Mouse (Mus musculus) 416B (cell line): ENCODE data around the gene Grid1.

Experiments
- DNase-seq: peaks from one replicate; pipeline ENCODE4 v3.0.0; 2011; ENCODE audit warnings: low read depth

Grid1 gene

DNA sequence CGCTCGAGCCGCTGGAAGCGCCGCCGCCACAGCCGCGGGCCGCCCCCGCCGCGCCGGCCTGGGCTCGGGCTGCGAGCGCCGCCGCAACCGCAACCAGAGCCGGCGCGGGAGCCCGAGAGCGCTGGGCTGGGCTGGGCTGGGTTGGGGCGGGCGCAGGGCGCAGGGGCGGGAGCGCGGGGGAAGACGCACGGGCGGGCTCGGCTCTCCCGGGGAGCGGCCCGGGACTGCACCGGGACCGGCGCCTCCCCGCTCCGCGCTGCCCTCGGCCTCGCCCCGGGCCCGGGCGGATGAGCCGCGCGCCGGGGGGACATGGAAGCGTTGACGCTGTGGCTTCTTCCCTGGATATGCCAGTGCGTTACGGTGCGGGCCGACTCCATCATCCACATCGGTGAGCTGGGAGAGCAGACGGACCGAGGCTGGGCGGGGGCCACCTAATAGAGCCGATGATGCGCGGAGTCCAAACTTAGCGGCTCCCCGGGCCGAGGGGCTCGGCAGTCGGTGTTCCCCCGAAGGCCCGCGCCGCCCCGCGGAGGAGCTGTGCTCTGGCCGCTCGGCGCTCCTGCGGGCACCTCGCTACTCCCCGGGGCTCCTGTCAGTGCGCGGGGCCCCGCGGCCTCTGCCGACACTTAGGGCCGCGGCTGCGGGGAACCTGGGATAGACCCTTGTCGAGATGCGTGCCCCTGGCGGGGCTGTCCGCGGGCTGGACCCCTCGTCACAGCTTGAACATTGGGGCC lies at the start of gene Grid1:
Gene Grid1, plus strand, starts transcription at position 190 of the 734 bp plus-strand sequence.
- DNase-seq: no peak

DNA sequence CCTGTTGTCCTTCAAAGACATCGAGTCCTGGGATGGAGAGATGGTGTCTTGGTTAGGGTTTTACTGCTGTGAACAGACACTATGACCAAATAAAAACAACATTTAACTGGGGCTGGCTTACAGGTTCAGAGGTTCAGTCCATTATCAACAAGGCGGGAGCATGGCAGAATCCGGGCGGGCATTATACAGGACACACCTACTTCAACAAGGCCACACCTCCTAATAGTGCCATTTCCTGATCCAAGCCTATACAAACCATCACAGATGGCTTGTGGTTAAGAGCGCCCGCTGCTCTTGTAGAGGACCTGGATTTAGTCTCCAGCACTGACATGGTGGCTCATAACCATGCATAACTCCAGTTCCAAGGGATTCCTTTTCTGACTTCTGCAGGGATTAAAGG lies 49.4 kb upstream of the Grid1 start:
- DNase-seq: peak; percentile 54

DNA sequence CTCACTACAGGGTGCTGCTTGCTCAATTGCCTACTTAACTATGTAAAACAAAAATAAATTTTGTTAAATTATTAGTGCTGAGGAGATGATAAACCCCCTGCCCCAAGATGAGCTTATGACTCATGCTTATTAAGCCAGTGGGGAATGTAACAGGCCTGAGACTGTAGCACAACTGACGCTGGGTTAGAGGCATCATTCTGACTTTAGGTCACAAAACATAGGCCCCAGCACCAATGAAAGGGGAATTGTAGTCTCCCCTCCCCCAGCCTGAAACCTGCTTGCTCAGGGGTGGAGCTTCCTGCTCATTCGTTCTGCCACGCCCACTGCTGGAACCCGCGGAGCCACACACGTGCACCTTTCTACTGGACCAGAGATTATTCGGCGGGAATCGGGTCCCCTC lies 48.3 kb upstream of the Grid1 start:
- DNase-seq: no peak

DNA sequence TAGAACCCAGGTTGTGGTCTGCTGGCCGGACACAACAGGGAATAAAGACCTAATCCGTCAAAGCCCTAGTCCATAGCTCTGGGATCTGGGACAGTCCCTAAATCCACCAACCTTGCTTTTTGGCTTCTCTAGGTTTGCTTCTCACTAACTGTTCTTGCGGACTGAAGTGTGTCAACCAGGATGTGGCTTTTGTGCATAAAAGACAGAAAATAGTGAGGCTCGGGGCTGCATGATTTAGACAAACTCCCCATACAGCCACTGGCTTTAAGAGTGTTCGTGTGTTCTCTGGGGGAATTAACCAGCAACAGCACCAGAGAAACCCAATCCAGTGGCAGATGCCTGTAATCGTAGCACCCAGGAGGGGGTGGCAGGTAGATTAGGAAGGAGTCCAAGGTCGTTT lies 47.8 kb upstream of the Grid1 start:
- DNase-seq: peak; percentile 17

DNA sequence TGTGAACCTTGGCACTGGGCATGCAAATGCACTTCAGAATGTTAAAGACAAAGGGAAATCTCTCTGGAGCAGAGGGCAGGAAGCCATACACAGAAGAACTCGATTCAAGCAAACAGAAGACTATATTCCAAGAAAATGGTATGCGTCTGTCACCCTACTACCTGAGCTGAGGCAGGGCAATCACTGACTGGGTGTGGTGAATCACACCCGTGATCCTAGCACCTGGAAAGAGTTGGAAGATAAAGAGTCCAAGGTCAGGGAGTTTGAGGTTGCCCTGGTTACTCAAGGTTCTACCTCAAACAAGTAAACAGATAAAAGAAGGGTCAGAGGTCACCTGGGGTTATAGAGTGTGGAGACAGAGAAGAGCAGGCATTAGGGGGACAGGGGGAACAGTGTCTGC lies 46.2 kb upstream of the Grid1 start:
- DNase-seq: no peak

DNA sequence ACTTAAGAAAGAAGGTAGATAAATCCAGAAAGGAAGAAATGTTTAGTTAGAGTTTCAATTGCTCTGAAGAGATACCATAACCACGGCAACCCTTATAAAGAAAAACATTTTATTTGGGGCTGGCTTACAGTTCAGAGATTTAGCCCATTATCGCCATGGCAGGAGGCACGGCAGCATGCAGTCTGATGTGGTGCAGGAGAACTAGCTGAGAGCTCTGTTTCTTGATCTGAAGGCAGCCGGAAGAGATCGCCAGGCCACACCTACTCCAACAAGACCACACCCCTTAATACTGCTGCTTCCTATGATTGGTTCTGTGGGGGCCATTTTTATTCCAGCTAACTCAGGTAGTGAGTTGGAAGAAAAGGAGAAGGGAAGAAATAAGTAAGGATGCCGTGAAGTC lies 45.7 kb upstream of the Grid1 start:
- no peak for DNase-seq

DNA sequence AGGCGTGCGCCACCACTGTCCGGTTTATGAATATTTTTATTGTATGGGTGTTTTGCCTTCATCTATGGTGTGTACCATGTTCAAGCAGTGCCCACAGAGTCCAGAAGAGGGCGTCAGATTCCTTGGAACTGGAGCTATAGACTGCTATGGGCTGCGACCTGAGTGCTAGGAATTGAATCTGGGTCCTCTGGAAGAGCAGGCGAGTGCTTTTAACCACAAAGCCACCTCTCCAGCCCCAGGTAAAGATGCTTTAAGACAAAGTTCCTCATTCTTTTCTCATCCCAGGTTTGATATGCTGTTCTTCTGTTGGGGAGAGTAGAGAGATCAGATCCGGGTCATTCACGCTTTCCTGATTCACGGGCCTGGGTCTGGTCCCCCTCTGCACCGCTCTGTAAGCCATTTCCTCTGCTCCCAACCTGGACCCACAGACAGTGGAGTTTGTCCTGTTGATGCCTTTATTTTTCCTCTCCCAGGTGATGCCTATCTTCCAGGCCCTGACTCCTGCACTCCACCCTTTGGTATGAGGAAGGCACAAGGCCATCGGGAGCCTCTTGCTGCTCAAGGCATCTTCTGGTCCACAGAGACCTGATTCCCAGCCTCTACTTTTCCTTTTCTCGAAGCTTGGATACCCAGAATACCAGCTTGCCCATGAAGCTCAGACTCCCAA lies 43.1 kb upstream of the Grid1 start:
- DNase-seq: no peak

DNA sequence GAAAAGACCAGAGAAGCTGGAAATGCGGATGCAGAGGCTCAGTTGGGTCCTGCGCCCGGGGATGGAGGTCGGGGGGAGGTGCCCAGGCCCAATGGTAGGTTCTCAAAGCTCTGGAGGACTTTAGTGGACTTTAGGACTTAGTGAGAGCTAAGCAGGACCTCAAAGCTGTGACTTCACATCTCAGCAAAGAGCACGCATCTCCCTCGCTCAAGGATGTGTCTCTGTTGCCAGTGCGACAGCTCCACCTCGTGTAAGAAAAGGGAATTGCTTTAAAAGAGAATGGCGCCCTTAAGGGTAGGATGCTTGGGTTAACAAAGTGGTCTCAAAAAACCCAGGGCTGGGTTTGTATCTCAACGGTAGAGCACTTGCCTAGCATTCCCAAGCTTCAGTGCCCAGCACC lies 42.1 kb upstream of the Grid1 start:
- DNase-seq: peak; percentile 66

DNA sequence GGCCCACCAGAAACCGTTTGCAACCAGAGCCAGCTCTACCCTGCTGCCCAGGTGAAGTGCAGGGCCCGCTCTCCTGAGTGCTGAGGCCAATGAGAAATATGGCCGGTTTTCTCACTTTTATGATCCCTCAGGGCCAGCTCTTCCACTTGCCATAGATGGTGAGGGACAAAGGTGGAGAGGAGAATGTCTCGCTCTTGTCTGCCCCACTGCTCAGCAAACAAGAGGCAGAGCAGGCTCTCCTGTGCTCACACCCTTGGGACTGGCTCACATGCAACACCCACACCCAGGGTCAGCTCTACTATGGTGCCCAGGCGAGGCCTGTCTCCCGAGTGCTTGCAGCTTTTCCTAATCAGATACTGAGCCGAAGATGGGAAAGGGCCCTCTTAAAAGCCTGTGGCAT lies 41.1 kb upstream of the Grid1 start:
- no peak for DNase-seq

DNA sequence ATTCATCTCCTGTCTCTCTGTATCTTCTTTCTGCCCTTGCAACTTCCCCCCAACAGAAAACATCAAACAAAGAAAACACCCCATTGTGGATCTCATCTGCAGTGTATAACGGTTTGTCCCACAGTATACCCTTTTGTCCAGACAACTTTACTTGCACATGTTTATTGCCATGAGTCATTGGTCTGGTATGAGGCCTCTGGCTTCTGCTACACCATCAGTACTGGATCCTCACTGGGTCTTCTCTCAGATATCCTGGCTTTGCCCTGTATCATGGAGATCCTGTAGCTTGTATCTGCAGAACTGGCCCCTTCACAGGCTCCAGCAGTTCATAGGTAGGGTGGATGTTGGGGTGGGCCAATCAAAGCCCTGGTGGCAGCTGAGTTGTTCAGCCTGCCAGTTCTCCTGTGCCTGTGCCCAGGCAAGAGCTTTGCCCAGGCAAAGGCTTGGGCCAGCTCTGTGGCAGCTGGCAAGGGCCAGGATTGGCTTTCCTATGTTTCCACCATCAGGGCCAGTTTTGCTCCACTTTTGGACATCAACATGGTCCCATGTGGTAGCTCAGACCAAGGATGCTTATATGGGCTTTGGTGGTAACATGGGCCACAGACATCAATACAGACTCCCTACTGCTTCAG lies 26.4 kb upstream of the Grid1 start:
- DNase-seq: no peak

DNA sequence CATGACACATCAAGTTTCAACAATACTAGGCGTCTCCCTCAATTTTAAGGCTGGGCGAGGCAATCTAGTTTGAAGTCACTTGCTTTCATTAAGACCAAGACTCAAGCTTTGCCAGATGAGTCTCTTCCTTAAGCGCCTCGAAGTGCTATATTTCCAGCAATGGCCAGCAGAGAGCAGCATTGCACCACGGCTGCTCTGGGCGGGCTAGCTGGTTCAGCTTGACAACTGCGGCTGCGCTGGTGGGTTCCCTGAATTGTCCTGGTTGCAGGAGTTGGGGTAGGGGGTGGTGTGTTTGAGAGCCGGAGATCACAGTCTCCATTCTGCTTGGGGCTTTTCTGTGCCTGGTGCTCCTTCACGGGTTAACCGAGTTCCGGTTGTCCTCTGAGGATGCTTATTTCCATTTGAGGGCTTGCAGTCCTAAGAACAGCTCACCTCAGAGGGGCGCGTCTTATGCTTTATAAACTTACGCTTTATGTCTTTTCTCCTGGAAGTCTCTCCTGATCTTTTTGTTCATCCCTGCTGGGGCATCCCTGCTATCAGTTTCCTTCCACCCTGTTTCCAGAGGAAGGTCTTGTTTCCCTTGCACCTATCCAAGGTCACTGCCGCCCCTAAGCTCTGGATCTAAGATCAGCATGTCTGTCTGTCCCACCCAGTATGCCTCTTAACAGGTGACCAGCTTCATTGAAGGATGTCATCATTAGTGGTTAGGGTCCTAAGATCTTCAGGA lies 9.0 kb upstream of the Grid1 start:
- peak; percentile 69 for DNase-seq

DNA sequence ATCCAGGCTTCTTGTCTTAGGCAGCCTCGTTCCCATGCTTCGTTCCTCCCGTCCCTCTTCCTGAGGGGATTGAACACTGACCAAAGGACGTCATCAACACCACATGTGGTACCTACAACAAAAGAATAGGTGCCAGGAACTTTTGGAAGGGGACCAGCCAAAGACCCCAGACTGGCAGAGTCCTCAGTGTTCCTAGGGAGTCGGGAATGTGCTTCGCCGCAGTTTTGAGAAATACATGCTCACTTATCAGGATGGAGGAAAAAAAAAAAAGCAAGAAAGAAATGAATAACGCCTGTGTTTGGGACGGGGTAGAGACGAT lies 8.5 kb upstream of the Grid1 start:
- DNase-seq: no peak

DNA sequence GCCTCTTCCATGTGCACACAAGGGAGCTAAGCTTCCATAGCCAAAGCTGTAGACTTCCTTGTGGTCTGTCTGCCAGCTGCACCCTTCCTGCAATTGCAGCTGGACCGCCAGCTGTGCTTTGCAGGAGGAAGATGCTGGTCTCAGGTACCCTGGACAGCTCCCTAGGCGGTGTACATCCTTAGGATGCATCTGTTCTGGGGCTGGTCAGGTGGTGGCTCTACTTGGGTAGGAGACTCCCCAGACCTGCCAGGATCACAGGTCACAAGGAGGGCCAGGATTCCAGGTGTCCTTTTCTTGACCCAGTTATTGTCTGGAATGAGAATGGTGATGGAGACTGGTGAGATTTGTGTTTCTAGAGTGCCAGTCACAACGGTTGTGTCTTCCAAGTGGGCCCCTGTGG lies 3.6 kb upstream of the Grid1 start:
- peak; percentile 12 for DNase-seq

DNA sequence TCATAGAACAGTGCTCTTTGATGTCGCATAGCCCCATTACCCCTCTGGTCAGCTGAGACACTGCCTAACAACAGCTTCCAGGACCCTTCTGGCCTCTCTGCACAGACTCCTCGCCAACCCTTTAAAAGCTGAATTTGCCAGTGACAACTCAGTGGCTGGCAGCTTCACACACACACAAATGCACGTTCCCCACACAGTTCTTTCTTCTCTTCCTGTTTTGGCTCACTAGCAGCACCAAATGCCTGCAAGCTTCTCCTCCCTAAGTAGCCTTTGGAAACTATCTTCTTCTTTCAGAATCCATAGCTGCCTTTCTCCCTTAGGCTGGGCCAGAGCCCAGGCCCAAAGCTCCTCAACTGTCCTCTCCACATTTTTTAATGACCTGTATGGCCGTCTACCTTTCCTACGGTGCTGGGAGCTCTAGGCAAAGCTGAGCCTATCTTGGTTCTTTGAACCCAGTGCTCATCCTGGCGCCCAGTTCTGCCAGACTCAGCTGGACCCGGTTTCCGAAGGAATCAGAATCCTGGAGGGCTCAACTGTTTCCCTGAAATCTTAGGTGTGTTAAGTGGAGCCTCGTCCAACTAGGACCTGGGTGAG lies 1.4 kb upstream of the Grid1 start:
- no peak for DNase-seq

DNA sequence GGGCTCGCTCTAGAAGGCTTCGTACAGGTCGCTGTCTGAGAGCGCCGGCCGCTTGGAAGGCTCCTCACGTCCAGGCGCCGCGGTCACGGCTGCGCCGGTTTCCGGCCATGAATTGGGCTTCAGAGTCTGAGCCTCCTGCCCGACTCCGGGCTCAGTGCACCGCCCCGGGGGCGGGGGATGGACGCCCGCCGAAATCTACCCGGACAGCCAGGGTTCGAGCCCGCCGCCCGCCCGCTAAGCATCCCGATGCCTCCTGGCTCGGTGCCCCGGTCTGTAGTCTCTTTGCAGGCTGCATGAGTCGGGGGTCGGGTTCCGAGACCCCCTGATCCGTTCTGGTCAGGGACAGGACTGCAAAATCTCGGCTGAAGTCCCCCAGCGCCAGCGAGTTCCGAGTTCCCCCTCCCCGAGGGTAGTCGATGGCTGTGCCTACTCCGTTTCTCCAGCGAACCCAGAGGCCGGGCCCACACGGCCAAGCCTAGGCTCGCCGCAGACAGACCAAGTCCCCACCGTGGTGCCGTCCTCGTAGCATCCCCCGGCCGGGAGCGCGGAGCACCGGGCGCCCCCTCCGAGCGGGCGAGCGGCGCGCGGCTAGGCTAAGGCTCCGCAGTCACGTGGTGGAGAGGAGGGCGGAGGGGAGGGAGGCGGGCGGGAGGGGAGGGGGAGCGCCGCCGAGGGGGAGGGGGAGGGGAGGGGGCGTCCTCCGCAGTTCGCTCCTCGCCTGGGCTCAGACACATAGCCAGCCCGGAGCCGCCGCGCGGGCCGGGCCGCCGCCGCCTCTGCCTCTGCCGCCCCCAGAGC lies 588 bp upstream of the Grid1 start:
- no peak for DNase-seq

DNA sequence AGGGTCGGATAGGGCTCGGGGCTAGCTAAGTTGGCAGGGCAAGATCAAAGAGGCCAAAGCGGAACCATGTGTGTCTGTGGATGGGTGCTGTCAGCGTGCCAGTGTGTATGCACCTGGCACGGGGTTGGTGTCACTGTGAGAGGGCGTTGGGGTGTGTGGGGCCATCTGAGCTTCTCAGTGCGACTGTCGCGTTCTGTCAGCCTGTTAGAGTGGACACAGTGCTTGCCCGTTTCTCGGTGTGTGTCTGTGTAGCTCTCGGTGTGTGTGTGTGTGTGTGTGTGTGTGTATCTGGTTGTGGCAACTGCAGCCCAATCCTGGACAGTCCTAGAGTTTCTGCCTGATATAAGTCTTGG lies 721 bp downstream of the Grid1 start:
- no peak for DNase-seq

DNA sequence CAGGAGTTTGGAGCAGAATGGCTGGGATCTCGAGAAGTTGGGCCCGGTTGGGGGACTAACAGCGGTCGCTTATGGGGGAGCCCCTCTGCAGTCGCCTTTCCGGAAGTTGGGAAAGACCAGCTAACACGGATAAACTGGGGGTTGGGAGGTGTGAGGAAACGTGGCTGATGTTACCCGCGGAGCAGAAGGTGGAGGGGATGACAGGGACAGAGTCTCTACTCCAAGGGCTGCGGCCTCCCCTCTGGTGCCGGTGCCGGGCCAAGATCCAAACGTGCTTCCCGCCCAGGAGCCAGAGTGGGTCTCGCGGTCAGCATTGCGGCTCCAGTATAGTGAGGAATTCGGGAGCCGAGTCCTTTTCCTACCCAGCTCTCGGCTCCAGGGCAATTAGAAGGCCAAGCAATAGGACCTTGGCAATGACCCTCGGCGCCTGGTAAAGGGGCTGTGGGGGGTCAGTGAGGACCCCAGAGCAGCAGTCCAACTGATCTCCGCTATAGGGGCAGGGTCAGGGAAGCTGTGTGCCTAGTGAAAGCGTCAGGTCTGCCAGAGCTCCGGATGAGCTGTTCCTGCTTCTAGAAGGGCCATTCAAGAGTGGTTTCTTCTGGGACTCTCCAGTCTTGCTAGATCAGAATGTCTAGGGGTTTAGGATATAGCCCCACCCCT lies 1.4 kb downstream of the Grid1 start:
- DNase-seq: no peak

DNA sequence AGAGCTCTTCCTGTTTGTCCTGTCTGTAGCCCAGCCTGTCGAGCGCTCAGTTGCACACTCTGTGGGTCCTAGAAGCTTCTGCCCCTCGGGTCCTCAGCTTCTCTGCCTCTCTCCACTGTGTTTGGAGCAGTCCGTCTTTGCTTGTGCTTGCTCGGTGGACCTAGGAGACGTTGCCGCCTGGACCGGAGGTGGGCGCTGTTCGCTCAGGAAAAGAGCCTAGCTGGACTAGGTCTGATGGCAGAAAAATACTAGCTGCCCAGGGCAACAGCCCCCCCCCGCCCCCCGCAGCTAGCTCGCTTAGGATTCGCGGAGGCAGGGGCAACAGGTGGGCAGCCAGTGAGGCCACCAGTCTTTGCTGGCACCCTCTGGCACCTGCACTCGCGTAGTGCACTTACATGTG lies 3.2 kb downstream of the Grid1 start:
- DNase-seq: no peak

DNA sequence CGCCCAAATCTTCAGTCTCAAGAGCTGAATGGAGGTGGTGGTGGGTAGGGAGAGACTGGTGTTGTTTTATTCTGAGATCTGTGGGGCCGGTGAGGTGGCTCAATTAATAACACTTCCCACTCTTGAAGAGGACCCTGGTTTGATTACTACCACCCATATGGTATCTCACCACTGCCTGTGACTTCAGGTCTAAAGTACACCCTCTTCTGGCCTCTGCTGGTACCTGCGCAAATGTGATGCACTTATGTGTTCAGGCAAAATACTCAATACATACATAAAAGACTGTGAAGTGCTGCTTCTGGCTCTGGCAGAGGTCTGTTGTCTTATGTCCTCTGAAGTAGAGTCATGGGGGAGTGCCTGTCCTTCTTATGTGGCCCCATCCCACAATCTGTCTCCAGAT lies 4.3 kb downstream of the Grid1 start:
- no peak for DNase-seq

DNA sequence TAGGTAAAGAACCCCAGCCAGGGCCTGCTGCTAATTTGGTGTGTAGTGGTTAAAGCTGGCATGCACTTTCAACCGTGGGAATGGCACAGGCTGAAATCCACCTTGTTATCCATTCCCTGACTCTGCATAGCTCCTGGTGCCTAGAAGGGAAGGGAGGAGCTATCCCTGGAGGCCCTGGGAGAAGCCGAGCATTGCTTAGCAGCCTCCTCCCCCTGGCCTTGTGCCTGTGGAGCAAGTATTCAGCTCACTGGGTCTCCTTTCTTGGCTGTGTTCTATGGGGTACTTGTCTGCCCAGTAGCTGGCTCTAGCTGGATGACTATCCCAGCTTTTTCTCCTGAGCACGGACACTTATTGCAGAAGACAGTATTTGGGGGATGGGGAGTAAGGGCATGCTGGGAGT lies 6.0 kb downstream of the Grid1 start:
- DNase-seq: no peak

DNA sequence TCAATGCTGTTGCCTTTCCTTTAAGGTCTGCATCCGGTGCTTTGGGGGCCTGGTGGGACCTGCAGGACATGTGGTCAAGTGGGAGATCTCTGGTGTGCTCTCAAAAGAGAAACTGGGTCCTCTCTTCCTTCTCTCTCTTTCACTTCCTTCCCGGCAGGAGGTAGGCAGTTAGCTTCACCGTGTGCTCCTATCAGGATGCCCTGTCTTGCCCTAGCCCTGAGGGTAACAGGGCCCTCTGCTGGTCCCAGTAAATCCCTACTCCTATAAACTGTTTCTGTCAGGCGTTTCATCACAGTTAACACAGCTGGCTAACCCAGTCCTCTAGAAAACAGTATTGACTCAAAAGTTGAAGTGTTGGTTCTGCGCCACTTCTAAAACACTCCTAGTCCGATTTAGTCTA lies 9.9 kb downstream of the Grid1 start:
- DNase-seq: no peak
